27 mouse cellular contexts compared by ENCODE assay signal in genomic region chr9:99172811-99173210, GRCm38 (mm10).
"Had no signal": no experiment of that assay in that cellular context is flagged by ENCODE, and none has a peak within 500 bp of the region (broad histone marks: within the 10 kb centered on the region; RNA-seq: fewer than 3 reads in every experiment).

No protein-coding gene starts in this region.

- H3K4me3 ChIP-seq: gastrocnemius, adult 2 months; heart, embryonic 10.5 days; heart, embryonic 12.5 days; hindbrain, embryonic 10.5 days; hindbrain, embryonic 12.5 days; intestine, embryonic 15.5 days; kidney, embryonic 15.5 days; layer of hippocampus, adult 2 months; left cerebral cortex, adult 2 months; limb, embryonic 10.5 days; limb, embryonic 12.5 days; liver, embryonic 13.5 days had no signal

- ATAC-seq: hindbrain, embryonic 16.5 days; inflammation-experienced regulatory T-cells, adult 6 months; intestine, embryonic 15.5 days had no signal

- H3K4me1 ChIP-seq: intestine, embryonic 15.5 days; limb, embryonic 12.5 days; liver, embryonic 13.5 days had no signal

- H3K9ac ChIP-seq: heart, embryonic 12.5 days; hindbrain, embryonic 12.5 days; hindbrain, embryonic 14.5 days; intestine, embryonic 15.5 days; kidney, embryonic 15.5 days; limb, embryonic 12.5 days; liver, embryonic 13.5 days had no signal

- H3K4me2 ChIP-seq: heart, embryonic 12.5 days; hindbrain, embryonic 12.5 days; hindbrain, embryonic 14.5 days; intestine, embryonic 15.5 days; kidney, embryonic 15.5 days; limb, embryonic 12.5 days; liver, embryonic 13.5 days had no signal

- H3K9me3 ChIP-seq: heart, embryonic 10.5 days; heart, embryonic 12.5 days; hindbrain, embryonic 10.5 days; hindbrain, embryonic 12.5 days; intestine, embryonic 15.5 days; kidney, embryonic 15.5 days; limb, embryonic 10.5 days; limb, embryonic 12.5 days; liver, embryonic 13.5 days had no signal

- H3K27ac ChIP-seq: gastrocnemius, adult 2 months; heart, embryonic 10.5 days; hindbrain, embryonic 10.5 days; hindbrain, embryonic 12.5 days; hindbrain, embryonic 14.5 days; intestine, embryonic 15.5 days; kidney, embryonic 15.5 days; kidney, postnatal 0 days; layer of hippocampus, adult 2 months; left cerebral cortex, adult 2 months; limb, embryonic 10.5 days; limb, embryonic 12.5 days; liver, embryonic 13.5 days had no signal

- DNase-seq: gastrocnemius, adult 2 months; gastrocnemius, postnatal 10 days; gastrocnemius, postnatal 25 days; heart, adult 18-20 months; heart, postnatal 10 days; heart, postnatal 4 days; kidney, adult 11 months; kidney, adult 2 months; kidney, adult 9 months; kidney, postnatal 25 days; kidney, postnatal 4 days; liver; liver, embryonic 13.5 days had no signal

- H3K36me3 ChIP-seq: heart, embryonic 10.5 days; heart, embryonic 12.5 days; hindbrain, embryonic 10.5 days; hindbrain, embryonic 12.5 days; intestine, embryonic 15.5 days; kidney, embryonic 15.5 days; limb, embryonic 10.5 days; limb, embryonic 12.5 days; liver, embryonic 13.5 days had no signal

- H3K27me3 ChIP-seq: heart, embryonic 12.5 days; hindbrain, embryonic 12.5 days; intestine, embryonic 15.5 days; kidney, embryonic 15.5 days; limb, embryonic 12.5 days; liver, embryonic 13.5 days had no signal
